Mouse (Mus musculus) brown adipose tissue, adult 24 weeks (tissue): ENCODE data around the gene Adamtsl4. TPM values are rescaled to one million over a fixed set of nuclear protein-coding genes. Genes with fewer than 3 reads are reported as not detected.

Experiments used
- H3K27ac ChIP-seq: fragments of 200-500 bp; replicated peaks from 2 replicates; pipeline ENCODE4 v1.5.1; 2012; ENCODE audit warnings: low read depth, mild to moderate bottlenecking, low read length
- H3K4me1 ChIP-seq: fragments of 200-500 bp; 2 replicates; pipeline ENCODE4 v1.6.1; 2012; ENCODE audit warnings: low read length, mixed read lengths; ENCODE audit not compliant: control insufficient read depth, insufficient read depth, insufficient read length
- H3K4me3 ChIP-seq: fragments of 200-500 bp; 2 replicates; pipeline ENCODE4 v1.5.1; 2012; ENCODE audit warnings: low read depth, mild to moderate bottlenecking, low read length, moderate library complexity; ENCODE audit not compliant: insufficient read depth
- polyA plus RNA-seq: library from polyadenylated mRNA; stranded (reverse); fragments of >200 nt; gene quantifications from 2 replicates; pipeline ENCODE4 v1.2.4, GENCODE M21; 2012; ENCODE audit not compliant: missing spikeins, insufficient read depth, insufficient read length

Adamtsl4 gene
- 2.5 and 6.6 TPM in 2 replicates for polyA plus RNA-seq

DNA sequence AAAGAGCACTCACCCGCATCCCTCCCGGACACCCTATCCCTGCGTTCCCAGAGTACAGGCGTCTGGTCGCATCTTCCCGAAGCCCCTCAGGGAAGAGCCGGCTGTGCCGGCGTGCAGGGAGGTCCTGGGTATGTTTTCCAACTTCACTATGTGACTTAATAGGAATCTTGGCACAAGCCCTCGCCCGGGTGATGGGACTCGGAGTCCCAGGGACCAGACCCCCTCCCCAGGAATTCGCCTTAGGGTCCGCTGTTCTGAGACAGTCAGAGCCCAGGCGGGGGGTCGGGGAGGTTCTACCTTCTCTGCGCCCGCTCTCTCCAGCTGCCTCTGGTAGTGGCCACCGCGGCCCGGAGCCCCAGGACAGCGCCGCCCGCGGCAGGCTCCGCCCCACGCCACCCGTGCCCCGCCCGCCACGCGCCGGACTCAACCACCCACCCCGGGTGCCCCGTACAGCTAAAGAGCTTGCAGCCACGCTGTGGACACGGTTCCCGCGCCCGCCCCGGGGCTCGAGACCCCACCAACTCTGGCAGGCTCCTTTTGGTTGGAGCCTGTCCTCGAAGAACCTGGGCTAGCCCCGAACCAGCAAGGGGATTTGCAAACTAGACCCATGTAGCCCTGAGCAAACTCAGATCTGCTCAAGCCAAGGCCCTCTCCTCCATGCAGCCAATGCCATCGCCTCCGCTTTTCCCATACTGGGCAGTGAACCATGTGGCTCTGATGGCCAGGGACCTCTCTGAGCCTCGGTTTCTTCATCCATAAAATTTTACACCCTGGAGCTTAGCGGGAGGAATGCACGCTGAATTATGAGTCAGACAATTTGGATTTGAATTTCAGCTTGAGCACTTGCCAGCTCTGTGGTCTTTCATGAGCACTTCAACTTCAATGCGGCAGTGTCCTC lies at the start of gene Adamtsl4:
Gene Adamtsl4, minus strand, starts transcription at position 394 of the 898 bp plus-strand sequence.
- Histone ChIP-seq H3K4me3 (peak within 1 kb of the TSS; percentile 75), H3K4me1 (peaks cover 3% of the 10 kb centered on the region; the same call in 1 of the 2 replicates), H3K27ac (peak within 1 kb of the TSS; percentile 20; the same call in 1 of the 2 replicates)

DNA sequence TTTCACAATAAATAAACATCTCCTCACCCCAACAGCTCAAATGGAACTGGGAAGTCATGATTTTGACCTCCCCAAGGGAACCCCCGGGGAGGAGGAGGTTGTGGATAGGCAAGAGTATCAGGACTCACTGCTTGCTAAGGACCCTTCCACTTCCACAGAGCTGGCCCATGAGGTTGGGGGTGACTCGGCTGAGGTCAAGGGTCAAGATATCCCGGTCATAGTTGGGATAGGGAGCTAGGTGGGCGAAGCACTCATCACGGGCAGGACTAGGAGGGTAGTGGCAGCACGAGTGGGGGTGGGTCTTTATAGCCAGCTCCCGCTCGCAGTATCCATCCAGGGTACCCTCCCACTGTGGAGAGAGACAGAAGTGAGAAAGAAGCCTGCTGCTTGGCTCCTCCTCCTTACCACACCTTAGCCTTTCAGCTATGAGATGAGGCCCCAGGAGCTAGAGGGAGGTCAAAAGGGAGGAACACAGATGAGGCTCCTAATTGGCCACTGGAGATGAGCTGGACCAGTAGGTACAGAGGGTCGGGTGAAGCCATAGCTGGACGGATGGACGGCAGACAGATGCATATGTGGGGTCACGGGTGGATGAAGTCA lies 47.5 kb upstream of the Adamtsl4 start:
- no peak overlapping the region for H3K27ac ChIP-seq
- no peak overlapping the region for H3K4me3 ChIP-seq
- peaks cover 11% of the 10 kb centered on the region; the same call in 1 of the 2 replicates for H3K4me1 ChIP-seq

DNA sequence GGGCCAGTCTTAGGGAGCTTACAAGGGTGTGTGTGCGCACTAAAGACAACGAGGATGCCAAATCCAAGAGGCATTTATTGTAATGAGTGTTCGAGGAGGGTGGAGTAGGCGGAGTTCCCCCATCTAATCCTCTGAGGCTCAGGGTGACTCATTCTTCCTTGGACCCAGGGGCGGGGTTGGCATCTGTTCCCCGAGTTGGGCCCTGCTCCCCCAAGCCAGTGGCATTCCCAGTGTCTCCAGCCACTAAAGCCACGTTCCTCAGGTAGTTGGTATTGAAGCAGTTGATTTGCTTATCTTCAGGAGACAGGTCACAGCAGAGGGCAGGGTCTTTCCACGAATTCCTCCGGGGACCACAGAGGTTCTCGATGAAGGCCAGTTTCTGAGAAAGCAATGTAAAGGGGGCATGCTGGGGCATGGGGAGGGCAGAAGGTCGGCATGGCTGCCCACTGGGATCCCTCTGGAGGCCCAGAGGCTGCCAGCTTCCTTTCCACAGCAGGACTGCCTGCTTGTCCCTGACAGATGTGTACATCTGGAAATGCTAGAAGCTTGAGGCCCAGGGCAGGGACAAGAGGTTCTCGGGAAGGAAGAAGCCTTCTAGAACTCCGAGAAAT lies 46.5 kb upstream of the Adamtsl4 start:
- Histone ChIP-seq H3K4me1 (peaks cover 7% of the 10 kb centered on the region; the same call in 1 of the 2 replicates), H3K27ac (0 out of 2 replicates have a peak overlapping the region, but pooled peaks have one; percentile 4), H3K4me3 (no peak overlapping the region)

DNA sequence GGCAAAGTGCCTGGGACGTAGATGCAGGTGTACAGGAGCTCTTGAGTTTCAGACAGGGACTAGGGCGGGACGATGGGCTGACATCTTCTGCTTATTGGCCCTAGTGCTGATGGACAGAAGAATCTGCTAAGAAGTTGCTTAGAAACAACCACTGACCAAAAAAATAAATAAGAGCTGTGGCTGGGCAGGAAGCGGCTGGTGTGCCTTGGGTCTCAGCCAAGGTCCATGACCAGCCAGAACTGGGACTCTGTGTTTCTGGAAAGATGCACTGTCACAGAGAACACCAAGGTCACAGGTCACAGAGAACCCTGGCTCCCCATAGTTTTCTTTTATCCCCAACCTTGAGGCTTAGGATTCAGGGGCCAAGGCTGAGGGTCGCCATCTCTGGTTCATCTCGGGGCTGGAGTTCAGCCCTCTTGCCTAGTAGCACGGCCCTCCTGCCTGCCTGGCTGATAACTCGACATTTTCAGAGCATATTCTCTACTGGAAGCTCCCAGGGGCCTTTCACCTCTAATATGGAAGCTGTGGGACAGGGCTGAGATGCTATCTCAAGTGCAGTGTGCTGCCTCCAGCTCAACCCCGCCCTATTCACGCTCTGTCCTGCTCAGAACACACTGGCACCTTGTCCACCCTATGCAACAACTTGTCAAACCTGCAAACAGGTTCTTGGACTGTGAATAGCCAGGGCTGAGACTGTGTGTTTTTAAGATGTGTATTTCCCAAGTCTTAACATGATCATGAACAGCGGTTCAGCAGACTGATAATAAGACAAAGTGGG lies 45.2 kb upstream of the Adamtsl4 start:
- H3K27ac ChIP-seq: peak overlapping the region; percentile 62
- peaks cover 7% of the 10 kb centered on the region; the same call in 1 of the 2 replicates for H3K4me1 ChIP-seq
- no peak overlapping the region for H3K4me3 ChIP-seq

DNA sequence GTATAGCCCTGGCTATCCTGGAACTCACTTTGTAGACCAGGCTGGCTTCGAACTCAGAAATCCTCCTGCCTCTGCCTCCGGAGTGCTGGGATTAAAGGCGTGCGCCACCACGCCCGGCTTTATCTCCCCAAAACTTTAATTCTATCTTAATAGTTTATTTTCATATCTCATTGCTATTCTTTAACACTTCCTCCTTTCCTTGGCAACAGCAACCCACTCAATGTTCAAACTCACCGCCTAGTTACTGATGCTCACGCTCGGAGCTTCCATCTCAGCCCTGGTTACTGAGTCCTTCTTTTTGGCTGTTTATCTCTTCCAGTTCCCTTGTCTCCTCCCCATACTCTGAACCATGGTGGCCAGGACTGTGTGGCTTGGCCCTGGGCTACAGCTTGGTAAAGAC lies 44.6 kb upstream of the Adamtsl4 start:
- Histone ChIP-seq H3K27ac (peak overlapping the region; percentile 62; the same call in 1 of the 2 replicates), H3K4me1 (peaks cover 7% of the 10 kb centered on the region; the same call in 1 of the 2 replicates), H3K4me3 (no peak overlapping the region)

DNA sequence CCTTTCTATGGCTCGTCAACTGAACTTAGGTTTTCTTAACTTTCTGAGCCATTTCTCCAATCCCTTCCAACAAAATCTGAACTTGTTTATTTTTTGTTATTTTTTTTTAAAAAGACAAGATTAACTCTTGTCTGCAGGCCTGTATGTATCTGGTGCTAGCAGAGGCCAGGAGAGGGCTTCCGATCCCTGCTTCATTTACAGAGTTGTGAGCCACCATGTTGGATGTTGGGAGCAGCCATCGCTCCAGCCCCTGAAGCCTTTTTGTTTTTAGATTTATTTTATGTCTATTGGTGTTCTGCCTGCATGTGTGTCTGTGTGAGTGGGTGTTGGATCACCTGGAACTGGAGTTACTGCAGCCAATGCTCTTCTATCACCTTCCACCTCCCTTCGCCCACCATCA lies 44.1 kb upstream of the Adamtsl4 start:
- Histone ChIP-seq H3K4me3 (no peak overlapping the region), H3K4me1 (peaks cover 7% of the 10 kb centered on the region; the same call in 1 of the 2 replicates), H3K27ac (no peak overlapping the region)

DNA sequence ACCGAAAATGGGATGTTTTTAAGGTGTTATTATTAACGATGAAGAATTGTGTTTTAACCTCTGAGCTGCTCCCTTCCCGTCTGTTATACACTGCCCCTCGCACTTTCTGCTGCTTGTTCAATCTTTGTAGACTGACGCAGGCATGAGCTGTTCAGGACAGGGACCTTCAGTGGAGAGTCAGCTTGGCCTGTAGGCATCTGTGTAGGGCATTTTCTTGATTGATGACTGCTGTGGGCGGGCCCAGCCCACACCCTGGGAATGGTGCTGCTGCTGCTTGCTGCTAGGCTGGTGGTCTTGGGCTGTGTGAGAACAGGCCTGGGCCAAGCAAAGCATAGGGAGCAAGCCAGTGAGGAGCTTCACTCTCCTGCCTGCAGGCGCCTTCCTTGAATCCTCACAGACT lies 42.7 kb upstream of the Adamtsl4 start:
- Histone ChIP-seq H3K4me1 (peaks cover 7% of the 10 kb centered on the region; the same call in 1 of the 2 replicates), H3K27ac (no peak overlapping the region), H3K4me3 (no peak overlapping the region)

DNA sequence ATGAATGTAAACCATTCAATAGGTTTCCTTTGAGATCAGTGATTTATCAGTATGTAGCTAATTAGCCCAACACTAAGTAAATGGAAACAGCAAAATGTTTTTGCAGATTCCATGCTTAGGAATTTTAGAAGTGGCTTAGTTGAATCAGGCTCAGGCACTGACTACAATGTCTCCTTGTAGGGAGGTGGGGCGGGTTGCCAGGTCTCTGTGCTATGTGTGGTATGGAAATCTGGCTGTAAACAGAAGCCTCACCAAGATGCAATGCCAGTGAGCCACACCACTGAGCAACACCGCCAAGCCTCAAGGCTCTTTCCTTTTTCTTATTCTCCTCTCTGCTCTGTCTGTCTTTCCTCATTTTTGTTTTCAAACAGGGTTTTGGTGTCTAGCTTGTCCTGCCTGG lies 41.2 kb upstream of the Adamtsl4 start:
- H3K27ac ChIP-seq: no peak overlapping the region
- peaks cover 4% of the 10 kb centered on the region; the same call in 1 of the 2 replicates for H3K4me1 ChIP-seq
- H3K4me3 ChIP-seq: no peak overlapping the region

DNA sequence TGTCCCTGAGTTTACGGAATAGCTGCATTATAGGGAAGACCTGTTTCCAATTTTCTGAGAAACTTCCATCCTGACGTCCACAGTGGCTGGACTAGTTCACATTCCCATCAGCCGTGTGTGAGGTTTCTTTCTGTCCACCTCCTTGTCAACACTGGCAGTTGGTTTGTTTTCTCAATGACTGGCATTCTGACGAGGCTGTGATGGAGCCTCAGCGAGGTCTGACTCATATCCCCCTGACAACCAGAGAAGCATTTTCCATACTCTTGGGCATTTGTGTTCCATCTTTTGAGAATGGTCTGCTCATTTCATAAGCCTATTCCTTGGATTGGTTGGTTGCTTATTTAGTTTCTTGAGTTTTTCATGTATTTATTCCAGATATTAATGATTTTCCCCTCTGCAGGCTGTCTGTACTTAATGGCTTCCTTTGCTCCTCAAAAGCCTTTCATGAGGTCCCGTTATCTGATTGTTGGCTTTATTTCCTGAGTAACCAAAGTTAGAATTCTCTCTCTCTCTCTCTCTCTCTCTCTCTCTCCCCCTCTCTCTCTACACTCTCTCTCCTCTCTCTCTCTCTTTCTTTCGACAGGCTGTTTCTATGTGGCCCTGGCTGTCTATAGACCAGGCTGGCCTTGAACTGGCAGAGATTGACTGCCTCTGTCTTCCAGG lies 39.1 kb upstream of the Adamtsl4 start:
- Histone ChIP-seq H3K4me3 (no peak overlapping the region), H3K27ac (no peak overlapping the region), H3K4me1 (no peaks in the 10 kb centered on the region)

DNA sequence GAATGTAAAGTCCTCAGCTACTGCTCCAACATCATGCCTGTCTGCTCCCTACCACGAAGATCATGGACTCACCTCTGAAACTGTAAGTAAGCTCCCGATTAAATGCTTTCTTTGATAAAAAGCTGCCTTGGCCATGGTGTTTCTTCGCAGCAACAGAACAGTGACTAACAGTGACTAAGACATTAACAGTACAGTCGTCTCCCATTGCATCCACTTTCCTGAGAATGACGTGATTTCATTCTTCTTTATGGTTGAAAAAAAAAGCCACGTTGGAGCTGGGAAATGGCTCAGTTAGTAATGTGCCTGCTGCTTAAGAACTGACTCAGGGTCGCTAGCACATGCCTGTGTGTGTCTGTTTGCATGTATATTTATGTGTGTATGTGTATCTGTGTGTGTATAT lies 38.1 kb upstream of the Adamtsl4 start:
- no peak overlapping the region for H3K4me3 ChIP-seq
- no peak overlapping the region for H3K27ac ChIP-seq
- H3K4me1 ChIP-seq: no peaks in the 10 kb centered on the region

DNA sequence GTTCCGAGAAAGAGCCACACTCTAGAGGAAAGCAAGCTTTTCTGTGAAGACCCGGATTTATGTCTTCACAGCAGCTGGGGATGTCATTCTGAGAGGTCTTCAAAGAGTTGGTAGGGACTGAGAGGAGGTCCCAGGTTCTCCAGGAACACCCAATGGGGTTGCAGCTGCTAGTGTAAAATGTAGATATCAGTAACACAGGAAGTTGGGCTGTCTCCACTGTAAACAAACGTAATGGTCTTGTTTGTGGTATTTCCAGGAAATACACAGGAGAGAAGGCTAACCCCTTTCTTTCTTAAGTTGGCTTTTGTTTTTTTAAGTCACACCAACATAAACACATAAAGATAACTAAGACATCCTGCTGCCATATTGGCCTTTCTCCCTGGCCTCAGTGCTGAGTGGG lies 34.7 kb upstream of the Adamtsl4 start:
- no peak overlapping the region for H3K27ac ChIP-seq
- no peaks in the 10 kb centered on the region for H3K4me1 ChIP-seq
- no peak overlapping the region for H3K4me3 ChIP-seq

DNA sequence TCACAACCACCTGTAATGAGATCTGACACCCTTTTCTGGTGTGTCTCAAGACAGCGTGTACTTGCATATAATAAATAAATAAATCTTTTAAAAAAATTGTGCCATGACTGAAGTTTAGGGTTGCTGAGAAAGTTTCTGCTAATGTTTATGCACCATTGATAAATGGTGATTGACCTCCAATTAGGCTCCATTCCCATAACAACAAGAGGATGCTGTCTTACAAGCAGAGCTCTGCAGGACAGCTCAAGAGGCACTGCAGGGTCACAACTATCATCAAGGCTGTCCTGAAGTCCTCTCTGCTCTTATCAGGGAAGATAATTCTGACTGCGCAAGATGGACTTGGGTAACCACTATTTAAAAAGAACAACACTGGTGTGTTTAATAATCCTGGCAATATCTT lies 30.4 kb upstream of the Adamtsl4 start:
- H3K27ac ChIP-seq: no peak overlapping the region
- no peak overlapping the region for H3K4me3 ChIP-seq
- H3K4me1 ChIP-seq: peaks cover 2% of the 10 kb centered on the region; the same call in 1 of the 2 replicates

DNA sequence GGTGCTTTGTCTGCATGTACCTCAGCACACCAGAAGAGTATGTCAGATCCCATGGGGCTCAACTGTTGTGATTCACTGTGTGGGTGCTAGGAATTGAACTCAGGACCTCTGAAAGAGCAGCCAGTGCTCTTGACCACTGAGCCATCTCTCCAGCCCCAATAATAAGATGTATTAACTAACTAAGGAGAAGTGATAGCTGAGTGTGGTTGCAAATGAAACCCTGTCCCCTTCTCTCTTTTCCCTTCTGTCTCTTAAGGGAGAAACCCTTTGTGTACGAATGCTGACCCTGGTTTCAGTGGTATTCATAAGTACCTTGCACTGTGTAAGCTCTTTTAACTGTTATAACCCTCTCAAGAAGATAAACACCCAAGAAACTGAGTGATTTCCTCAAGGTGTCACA lies 28.4 kb upstream of the Adamtsl4 start:
- peaks cover 2% of the 10 kb centered on the region; the same call in 1 of the 2 replicates for H3K4me1 ChIP-seq
- no peak overlapping the region for H3K27ac ChIP-seq
- no peak overlapping the region for H3K4me3 ChIP-seq

DNA sequence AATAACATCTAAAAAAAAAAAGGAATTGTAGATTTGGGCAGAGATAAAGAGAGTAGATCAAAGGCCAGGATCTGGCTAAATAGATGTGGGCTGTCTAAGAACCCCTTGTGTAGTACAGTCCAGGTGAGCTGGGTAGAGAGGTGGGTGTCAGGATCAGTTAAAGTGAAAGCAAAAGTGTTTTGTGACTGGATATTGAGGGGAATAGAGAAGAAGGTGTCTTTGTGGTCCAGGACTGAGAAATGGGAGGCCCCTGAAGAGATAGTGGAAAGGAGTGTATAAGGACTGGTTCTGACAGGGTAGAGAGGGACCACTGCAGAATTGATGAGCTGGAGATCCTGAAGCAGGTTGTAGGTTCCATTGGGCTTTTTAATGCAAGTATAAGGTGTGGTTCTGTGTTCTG lies 22.2 kb upstream of the Adamtsl4 start:
- Histone ChIP-seq H3K4me1 (no peaks in the 10 kb centered on the region), H3K27ac (no peak overlapping the region), H3K4me3 (no peak overlapping the region)
